Mouse (Mus musculus) urinary bladder, postnatal 36 days (tissue): ENCODE results near the gene 9130230L23Rik.

ENCODE experiments used
- DNase-seq, 2 experiments: peaks; one replicate each; pipeline ENCODE4 v3.0.0; 2022; ENCODE audit warnings: low spot score in 2 of 2, mixed read lengths in 1 of 2

9130230L23Rik gene

DNA sequence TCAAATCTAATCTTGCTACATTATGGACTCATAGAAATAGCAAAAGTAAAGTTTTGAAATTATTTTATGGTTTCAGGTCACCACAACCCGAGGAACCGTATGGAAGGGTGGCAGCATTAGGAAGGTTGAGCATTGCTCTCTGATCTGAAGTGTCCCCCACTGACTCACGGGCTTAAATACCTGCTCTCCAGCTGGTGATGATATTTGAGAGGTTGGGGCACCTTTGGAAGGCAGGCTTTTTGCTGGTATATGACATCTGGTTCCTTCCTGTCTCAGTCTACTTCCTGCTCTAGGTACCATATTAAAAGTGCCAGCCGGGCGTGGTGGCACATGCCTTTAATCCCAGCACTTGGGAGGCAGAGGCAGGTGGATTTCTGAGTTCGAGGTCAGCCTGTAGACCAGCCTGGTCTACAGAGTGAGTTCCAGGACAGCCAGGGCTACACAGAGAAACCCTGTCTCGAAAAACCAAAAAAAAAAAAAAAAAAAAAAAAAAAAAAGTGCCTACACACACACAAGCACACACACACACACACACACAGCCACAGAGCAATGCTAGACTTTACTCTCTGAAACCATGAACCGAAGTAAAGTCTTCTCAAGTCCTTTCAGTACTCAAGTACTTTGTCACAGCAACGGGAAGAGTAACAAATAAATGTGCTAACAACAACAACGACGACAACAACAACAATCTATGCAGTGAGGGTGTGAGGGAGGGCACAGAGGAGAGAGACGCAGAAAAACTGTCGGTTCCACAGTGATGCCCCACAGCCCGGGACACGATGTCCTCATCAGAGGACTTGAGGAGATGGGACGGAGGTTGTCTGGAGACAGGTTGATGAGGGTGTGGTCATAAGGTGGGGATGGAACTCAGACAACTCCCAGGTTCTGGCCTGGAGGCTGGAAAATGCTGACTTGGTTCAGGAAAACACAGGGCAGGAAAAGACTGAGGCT lies 49.7 kb downstream of the 9130230L23Rik start:
- no peak for DNase-seq

DNA sequence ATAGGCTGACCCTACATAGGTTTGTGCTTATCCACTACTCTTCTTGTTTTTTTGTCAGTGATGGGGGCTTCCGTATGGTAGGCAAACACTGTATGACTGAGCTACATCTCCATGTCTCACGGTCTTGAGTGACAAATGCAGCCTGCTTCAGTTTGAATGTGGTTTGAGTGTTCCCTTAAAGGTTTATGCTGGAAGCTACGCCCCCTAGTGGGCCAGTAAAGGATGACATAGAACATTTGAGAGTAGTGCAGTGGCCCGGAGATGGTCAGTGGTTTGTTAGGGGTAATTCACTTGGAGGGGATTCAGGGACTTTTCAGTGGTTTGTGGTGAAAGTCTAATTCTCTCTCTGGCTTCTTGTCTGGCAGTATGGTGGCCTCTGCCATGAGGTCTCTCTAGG lies 52.6 kb downstream of the 9130230L23Rik start:
- no peak for DNase-seq

DNA sequence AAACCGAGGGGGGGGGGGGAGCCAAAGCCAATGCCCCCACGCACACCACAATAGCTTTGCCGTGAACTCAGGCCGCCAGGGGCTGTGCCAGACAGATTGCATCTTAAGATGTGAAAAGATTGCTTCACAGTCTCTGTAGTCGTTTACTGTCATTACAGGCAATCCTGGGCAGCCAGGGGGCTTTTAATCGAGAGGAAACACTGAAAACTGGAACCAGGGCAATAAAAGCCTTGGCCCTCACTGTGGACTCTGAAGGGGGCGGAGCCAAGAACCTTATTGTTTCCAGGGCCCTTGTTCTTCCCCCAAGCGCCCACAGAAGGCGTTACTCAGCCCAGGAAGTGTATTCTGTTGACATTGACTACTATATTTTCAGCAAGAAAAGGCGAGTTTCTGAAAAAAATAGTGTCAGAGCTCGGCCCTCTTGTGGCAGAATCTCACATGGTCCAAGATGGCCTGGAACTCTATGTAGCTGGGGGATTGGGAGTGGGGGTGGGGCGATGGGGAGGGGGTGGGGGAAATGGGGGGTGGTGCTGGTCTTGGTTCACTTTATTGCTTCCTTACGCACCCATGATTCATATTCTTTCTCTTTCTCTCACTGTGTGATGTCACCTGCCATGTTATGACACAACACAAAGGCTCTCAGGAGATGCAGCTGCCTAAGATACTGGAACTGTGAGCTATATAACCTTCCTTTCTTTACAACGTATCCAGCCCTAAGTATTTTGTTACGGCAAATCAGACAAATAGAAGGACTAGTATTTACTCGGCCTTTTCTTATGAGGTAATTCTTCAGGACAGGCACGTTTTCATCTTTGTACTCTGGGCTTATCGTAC lies 53.2 kb downstream of the 9130230L23Rik start:
- no peak for DNase-seq

DNA sequence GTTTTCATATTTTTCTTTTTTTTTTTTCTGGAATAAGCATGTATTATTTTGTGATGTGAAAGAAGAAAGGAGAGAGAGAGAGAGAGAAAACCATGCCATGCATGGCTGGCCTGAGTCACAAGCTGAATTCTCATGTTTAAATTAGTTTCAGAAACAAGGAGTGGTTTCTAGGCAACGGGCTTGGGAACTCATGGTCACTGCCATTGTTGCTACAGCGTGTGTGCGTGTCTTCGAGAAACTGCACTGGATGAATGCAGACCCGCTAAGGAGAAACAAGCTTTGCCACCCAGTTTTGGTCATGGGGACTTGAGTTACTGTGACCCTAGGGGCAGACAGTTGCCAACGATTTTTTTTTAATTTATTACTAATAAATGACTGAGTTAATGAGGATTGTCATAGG lies 53.8 kb downstream of the 9130230L23Rik start:
- no peak for DNase-seq

DNA sequence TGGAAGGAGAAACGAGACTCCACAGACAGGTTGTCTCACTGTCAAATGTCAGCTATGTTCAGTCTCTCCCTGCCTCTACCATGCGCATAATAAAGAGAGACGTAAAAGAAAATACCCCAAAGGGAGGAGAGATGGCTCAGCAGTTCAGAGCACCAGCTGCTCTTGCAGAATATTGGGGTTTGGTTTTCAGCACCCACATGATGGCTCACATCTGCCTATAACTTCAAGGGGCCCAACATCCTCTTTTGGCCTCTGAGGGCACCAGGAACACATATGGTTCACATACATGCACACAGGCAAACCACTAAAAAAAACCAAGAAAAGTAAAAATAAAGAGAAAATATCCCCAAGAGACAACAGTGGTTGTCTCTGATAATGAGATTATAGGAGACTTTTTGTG lies 54.3 kb downstream of the 9130230L23Rik start:
- DNase-seq: no peak

DNA sequence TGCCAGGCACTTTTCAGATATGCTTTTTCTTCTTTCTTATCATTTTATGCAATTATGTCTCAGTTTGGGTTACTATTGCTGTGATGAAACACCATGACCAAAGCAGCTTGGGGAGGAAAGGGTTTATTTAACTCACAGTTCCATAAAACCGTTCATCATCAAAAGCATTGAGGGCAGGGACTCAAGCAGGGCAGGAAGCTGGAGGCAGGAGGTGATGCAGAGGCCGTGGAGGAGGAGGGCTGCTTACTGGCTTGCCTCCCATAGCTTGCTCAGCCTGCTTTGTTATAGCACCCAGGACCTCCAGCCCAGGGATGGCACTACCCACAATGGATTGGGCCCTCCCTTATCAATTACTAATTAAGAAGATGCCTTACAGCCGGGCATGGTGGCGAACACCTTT lies 62.9 kb downstream of the 9130230L23Rik start:
- no peak for DNase-seq

DNA sequence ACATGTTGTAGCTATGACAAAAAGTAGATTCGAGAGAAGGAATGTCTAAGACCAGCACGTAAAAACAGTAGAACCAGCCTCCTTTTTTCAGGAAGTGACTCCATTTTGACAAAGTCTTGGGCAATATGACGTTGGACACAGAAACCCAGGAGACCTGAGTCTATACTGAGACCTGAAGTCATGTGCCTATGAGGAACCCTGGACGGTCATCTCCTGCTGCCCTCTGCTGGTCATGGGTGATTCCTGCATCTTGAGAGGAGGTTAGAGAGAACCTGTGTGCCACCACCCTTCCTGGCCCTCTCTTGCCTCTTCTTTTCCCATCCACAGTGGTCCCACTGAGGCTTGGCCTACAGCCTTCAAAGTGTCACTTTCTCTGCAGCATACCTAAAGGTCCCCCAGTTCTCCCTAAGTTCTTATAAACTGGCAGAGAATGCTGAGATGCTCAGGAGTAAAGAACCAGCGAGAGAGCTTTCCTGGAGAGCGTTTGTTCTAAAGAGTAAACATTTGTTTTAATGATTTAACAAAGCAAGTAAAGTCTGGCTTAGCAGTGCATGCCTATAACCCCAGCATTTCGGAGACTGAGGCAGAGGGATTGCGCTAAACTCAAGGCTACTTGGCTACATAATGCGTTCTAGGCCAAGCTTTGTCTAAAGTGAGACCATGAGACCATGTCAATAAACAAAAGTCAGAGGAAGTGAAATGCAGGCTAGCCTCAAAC lies 65.9 kb downstream of the 9130230L23Rik start:
- DNase-seq: peak; percentile 78 to 82

DNA sequence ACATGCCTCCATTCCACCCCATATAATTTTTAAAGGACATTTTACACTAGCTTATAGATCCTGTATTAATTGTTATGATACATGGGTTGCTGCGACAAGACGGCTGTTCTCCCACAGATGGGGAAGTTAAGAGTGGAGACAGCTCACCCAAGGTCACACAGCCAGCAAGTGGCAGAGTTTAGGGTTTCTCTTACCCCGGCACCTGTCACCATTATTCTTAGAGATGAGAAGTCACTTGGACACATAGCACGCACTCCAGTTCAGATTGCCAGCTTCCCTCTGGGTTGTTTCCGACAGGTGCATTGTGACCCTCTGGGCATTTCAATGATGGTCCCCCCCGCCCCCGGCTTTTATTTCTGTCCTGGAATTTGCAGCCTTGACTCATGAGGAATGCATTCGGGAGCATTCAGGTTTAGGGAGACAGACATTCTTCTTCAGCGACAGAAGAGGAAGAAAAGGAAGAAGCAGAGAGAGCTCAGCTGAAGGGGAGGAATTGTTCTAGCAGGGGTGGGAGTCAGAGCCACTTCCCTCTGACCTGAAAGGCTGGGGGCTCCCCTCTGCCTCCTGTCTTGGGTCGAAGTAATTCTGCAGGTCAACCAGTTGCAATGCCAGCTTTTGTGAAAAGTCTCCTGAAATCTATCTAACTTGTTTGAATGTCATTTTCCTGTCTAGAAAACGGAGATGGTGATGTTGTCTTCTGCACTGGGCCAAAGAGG lies 66.9 kb downstream of the 9130230L23Rik start:
- no peak for DNase-seq

DNA sequence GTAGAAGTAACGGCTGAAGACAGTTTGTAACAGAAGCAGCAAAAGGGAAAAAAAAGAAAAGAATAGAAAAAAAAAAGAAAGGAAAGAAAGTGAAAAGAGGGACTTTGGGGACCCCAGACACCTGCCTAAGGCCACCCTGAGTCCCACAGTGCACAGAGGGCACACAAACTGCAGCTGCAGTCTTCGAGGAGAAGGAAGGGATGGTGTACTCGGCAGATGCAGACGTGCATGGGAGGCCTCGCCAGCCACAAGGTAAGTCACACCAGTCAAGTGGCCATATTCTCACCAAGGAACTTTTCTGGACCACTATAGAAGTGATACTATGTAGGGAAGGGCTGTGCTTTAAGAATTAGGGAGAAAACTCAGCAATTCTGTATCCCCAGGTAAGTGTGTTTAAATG lies 69.3 kb downstream of the 9130230L23Rik start, which contains the start of gene Chrna9:
Gene Chrna9, plus strand, starts transcription at position 139 of the 400 bp plus-strand sequence.
- no peak for DNase-seq

DNA sequence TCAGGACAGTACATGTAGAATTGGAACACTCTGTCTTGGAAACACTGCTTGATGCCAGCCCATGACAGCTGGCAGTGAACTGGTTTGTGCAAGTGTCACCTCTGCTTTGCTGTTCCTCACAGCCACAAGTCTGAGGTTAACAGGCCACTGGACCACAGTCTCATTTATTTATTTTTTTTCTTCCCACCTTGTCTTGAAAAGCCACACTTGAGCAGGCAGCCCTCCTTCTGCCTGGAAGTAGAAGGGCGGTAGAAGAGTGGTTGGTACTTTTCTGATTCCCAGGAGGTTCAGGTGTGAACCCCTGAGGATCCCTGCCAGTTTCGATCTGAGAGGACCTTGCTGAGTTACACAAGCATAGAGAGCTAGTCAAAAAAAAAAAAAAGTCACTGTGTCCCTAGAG lies 70.3 kb downstream of the 9130230L23Rik start:
- no peak for DNase-seq

DNA sequence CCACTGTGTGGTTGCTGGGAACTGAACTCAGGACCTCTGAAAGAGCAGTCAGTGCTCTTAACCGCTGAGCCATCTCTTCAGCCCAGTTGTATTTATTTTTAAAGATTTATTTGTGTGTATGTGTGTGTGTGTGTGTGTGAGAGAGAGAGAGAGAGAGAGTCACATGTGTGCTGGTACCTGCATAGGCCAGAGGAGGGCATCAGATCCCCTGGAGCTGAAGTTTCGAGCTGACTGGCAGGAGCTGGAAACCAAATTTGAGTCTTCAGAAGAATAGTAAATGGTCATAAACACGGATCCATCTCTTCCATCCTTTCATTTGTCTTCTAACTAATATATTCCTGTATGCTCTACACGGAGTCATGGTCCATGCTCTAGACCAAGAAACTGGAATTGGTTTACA lies 70.8 kb downstream of the 9130230L23Rik start:
- DNase-seq: no peak

DNA sequence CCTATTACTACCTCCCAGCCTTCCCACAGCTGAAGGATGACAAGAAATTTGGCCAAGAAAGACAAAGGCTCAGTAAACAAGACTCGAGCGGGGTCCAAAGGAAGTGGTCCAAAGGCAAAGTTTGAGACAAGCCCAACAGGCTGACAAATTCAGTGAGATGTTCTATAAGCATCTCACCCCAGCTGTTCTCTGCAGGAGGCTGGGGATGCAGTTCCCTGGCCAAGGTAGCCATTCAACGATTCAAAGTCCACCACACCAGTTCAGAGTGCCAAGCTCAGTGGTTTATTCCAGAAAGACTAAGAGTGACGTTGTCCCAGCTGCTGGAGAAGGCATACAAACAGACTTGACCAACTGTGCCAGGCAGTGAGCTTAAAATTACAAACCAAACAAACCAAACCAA lies 73.9 kb downstream of the 9130230L23Rik start:
- no peak for DNase-seq
